Mouse (Mus musculus): Measurements from ENCODE around the gene Cdk4. TPM values are rescaled to one million over a fixed set of nuclear protein-coding genes. Genes with fewer than 3 reads are reported as not detected.
"Not testable (repeated sequence)": the region's sequence is repeated elsewhere in the genome, so short reads cannot be mapped to it uniquely, and the experiment has no call there.

Gene Cdk4
- total RNA-seq, 2 experiments from 2014 or later: 74.4 to 75.2 TPM

- intact Hi-C loops (cut with DNase I): no loop called here
- H3K4me3 ChIP-seq: peak overlapping the region; percentile 71
- DNase-seq (ENCODE audit: extremely low spot score in 1 of 2, low spot score in 2 of 2): no peak
- no peak for TF ChIP-seq CTCF (IDR thresholded peaks at IDR 0.05)
- H3K27ac ChIP-seq: peak overlapping the region; percentile 76
Observed at GRCm38 (mm10) chr10:127069281-127070189, 6.2 kb downstream of the Cdk4 start.

GRCm38 (mm10) chr10:127070190-127071121 lies 7.1 kb downstream of the Cdk4 start, which contains the start of gene Tspan31:
Gene Tspan31 (minus strand): TSS chr10:127070264.
- H3K27ac ChIP-seq: peak within 1 kb of the TSS; percentile 90
- DNase-seq (ENCODE audit: extremely low spot score in 1 of 2, low spot score in 2 of 2): peak; percentile 82 to 89
- peak within 1 kb of the TSS; percentile 71 for H3K4me3 ChIP-seq
- intact Hi-C loops (cut with DNase I): no loop called here
- no peak for TF ChIP-seq CTCF (IDR thresholded peaks at IDR 0.05)

GRCm38 (mm10) chr10:127071203-127071602 lies 7.9 kb downstream of the Cdk4 start:
- no peak for DNase-seq (ENCODE audit: extremely low spot score in 1 of 2, low spot score in 2 of 2)
- Histone ChIP-seq H3K27ac (peak overlapping the region; percentile 90), H3K4me3 (peak overlapping the region; percentile 71)
- TF ChIP-seq CTCF (IDR thresholded peaks at IDR 0.05): no peak
- intact Hi-C loops (cut with DNase I): no loop called here

GRCm38 (mm10) chr10:127072270-127072669 lies 8.9 kb downstream of the Cdk4 start:
- H3K27ac ChIP-seq; intact Hi-C loops (cut with DNase I); DNase-seq (ENCODE audit: extremely low spot score in 1 of 2, low spot score in 2 of 2); H3K4me3 ChIP-seq: not testable (repeated sequence)
- TF ChIP-seq CTCF (IDR thresholded peaks at IDR 0.05): peak; percentile 37

DNA sequence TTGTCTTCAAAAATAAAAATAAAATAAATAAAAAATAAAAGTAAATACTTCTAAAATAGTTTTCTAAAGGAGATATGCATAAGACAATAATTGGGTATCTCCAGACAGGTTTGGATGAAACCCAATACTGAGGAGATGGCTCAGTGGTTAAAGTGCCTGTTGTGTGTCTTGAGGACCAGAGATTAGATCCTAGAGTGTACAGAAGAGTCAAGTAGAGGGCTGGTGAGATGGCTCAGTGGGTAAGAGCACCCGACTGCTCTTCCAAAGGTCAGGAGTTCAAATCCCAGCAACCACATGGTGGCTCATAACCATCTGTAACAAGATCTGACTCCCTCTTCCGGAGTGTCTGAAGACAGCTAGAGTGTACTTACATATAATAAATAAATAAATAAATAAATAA lies 9.6 kb downstream of the Cdk4 start:
- intact Hi-C loops (cut with DNase I); H3K27ac ChIP-seq; H3K4me3 ChIP-seq; DNase-seq (ENCODE audit: extremely low spot score in 1 of 2, low spot score in 2 of 2): not testable (repeated sequence)

- intact Hi-C loops (cut with DNase I): no loop called here
- no peak for TF ChIP-seq CTCF (IDR thresholded peaks at IDR 0.05)
- DNase-seq (ENCODE audit: extremely low spot score in 1 of 2, low spot score in 2 of 2): no peak
- Histone ChIP-seq H3K27ac (no peak overlapping the region), H3K4me3 (no peak overlapping the region)
Observed at GRCm38 (mm10) chr10:127073981-127074380, 10.6 kb downstream of the Cdk4 start.

GRCm38 (mm10) chr10:127075080-127075479 lies 11.7 kb downstream of the Cdk4 start, which contains the start of gene Agap2:
Gene Agap2 (plus strand): TSS chr10:127075284.
- H3K27ac ChIP-seq: peak within 1 kb of the TSS; percentile 96; the same call in 1 of the 2 replicates
- intact Hi-C loops (cut with DNase I): no loop called here
- no peak for DNase-seq (ENCODE audit: extremely low spot score in 1 of 2, low spot score in 2 of 2)
- TF ChIP-seq CTCF (IDR thresholded peaks at IDR 0.05): no peak
- H3K4me3 ChIP-seq: no peak within 1 kb of the TSS

GRCm38 (mm10) chr10:127075651-127076050 lies 12.3 kb downstream of the Cdk4 start:
- TF ChIP-seq CTCF (IDR thresholded peaks at IDR 0.05): no peak
- no peak overlapping the region for H3K4me3 ChIP-seq
- intact Hi-C loops (cut with DNase I): no loop called here
- DNase-seq (ENCODE audit: extremely low spot score in 1 of 2, low spot score in 2 of 2): no peak
- H3K27ac ChIP-seq: no peak overlapping the region

GRCm38 (mm10) chr10:127076082-127076481 lies 12.7 kb downstream of the Cdk4 start:
- H3K27ac ChIP-seq: peak overlapping the region; percentile 96
- intact Hi-C loops (cut with DNase I): no loop called here
- no peak for TF ChIP-seq CTCF (IDR thresholded peaks at IDR 0.05)
- no peak for DNase-seq (ENCODE audit: extremely low spot score in 1 of 2, low spot score in 2 of 2)
- H3K4me3 ChIP-seq: no peak overlapping the region

DNA sequence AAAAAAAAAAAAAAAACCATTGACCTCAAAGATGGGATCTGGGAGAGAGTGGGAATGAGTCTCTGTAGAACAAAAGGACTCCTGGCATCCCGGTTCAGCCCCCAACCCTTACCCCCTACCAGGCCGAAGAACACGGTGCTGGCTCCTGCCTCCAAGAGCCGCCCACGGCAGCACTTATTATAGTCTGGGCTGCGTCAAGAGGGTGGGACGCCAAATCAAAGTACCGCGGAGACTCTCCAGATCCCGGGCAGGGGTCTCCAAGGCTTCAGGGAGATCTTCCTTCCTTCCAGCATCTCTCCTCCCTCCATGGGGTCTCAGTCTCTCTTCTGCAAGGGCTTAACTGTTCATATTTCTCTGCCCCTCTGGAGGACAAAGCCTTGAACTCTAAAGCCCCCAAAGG lies 14.2 kb downstream of the Cdk4 start:
- DNase-seq (ENCODE audit: extremely low spot score in 1 of 2, low spot score in 2 of 2): peak in 1 of 2 experiments; percentile 51
- intact Hi-C loops (cut with DNase I): no loop called here
- Histone ChIP-seq H3K4me3 (peak overlapping the region; percentile 85), H3K27ac (peak overlapping the region; percentile 96)
- no peak for TF ChIP-seq CTCF (IDR thresholded peaks at IDR 0.05)

- no peak for TF ChIP-seq CTCF (IDR thresholded peaks at IDR 0.05)
- Histone ChIP-seq H3K27ac (peak overlapping the region; percentile 96), H3K4me3 (peak overlapping the region; percentile 85)
- peak; percentile 54 to 70 for DNase-seq (ENCODE audit: extremely low spot score in 1 of 2, low spot score in 2 of 2)
- intact Hi-C loops (cut with DNase I): no loop called here
Observed at GRCm38 (mm10) chr10:127078001-127078676, 14.8 kb downstream of the Cdk4 start.

All from left cerebral cortex, adult 2 months (tissue).